Mouse (Mus musculus): ENCODE measurements around the gene Kcnmb4. TPM values are rescaled to one million over a fixed set of nuclear protein-coding genes. Genes with fewer than 3 reads are reported as not detected.

The Kcnmb4 gene
- total and polyA plus RNA-seq, 3 experiments, result 0.18 to 0.82 (median 0.41) TPM

GRCm38 (mm10) chr10:116512521-116513253 is 39.0 kb upstream of the Kcnmb4 start:
- H3K4me3 ChIP-seq, result no peak overlapping the region
- H3K79me2 ChIP-seq (replicated peaks; ENCODE audit: control insufficient read depth, insufficient read depth, low read length), result no peaks in the 10 kb centered on the region; the same call in 1 of the 2 replicates
- WGBS, result 64% methylated on average over 11 of the region's 11 CpGs
- no peak overlapping the region for H3K9ac ChIP-seq (ENCODE audit: low read depth, low read length)
- H3K27ac ChIP-seq, result no peak overlapping the region
- intact Hi-C loops (cut with DNase I), result loop anchor here (5.0 kb wide), 1 partner anchor 55 kb away; no protein-coding TSS in a partner anchor
- peaks cover 8% of the 10 kb centered on the region for H3K36me3 ChIP-seq (ENCODE audit: control insufficient read depth, insufficient read depth, low read length)
- TF ChIP-seq POLR2A (IDR thresholded peaks at IDR 0.05; ENCODE audit: insufficient read depth, low read depth, low read length) (no peak), CTCF (IDR thresholded peaks at IDR 0.05) (no peak), EP300 (IDR thresholded peaks at IDR 0.05; ENCODE audit: insufficient read depth, low read depth, low read length) (no peak)
- H3K4me1 ChIP-seq (ENCODE audit: control insufficient read depth, insufficient read depth, low read length), result peaks cover 9% of the 10 kb centered on the region
- no peaks in the 10 kb centered on the region for H3K27me3 ChIP-seq (ENCODE audit: control insufficient read depth, insufficient read depth, low read length)
- no peak for DNase-seq

- H3K9ac ChIP-seq (ENCODE audit: low read depth, low read length), result no peak overlapping the region
- no peak for TF ChIP-seq POLR2A (IDR thresholded peaks at IDR 0.05; ENCODE audit: insufficient read depth, low read depth, low read length)
- no peak for TF ChIP-seq CTCF (IDR thresholded peaks at IDR 0.05)
- TF ChIP-seq EP300 (IDR thresholded peaks at IDR 0.05; ENCODE audit: insufficient read depth, low read depth, low read length), result no peak
- H3K36me3 ChIP-seq (ENCODE audit: control insufficient read depth, insufficient read depth, low read length), result no peaks in the 10 kb centered on the region
- H3K27ac ChIP-seq, result no peak overlapping the region
- no peaks in the 10 kb centered on the region for H3K27me3 ChIP-seq (ENCODE audit: control insufficient read depth, insufficient read depth, low read length)
- no peaks in the 10 kb centered on the region for H3K4me1 ChIP-seq (ENCODE audit: control insufficient read depth, insufficient read depth, low read length)
- peaks cover 1% of the 10 kb centered on the region; the same call in 1 of the 2 replicates for H3K79me2 ChIP-seq (replicated peaks; ENCODE audit: control insufficient read depth, insufficient read depth, low read length)
- WGBS, result 78% methylated on average over 7 of the region's 7 CpGs
- no peak overlapping the region for H3K4me3 ChIP-seq
- intact Hi-C loops (cut with DNase I), result no loop called here
- DNase-seq, result no peak
Measured at GRCm38 (mm10) chr10:116505303-116506014, 31.8 kb upstream of the Kcnmb4 start.

GRCm38 (mm10) chr10:116492768-116493167 is 19.1 kb upstream of the Kcnmb4 start:
- intact Hi-C loops (cut with DNase I), result no loop called here
- H3K4me3 ChIP-seq, result no peak overlapping the region
- WGBS, result 70% methylated on average over 3 of the region's 3 CpGs
- peaks cover 1% of the 10 kb centered on the region for H3K36me3 ChIP-seq (ENCODE audit: control insufficient read depth, insufficient read depth, low read length)
- no peaks in the 10 kb centered on the region for H3K4me1 ChIP-seq (ENCODE audit: control insufficient read depth, insufficient read depth, low read length)
- no peak for DNase-seq
- H3K79me2 ChIP-seq (replicated peaks; ENCODE audit: control insufficient read depth, insufficient read depth, low read length), result no peaks in the 10 kb centered on the region
- H3K9ac ChIP-seq (ENCODE audit: low read depth, low read length), result no peak overlapping the region
- no peak overlapping the region for H3K27ac ChIP-seq
- H3K27me3 ChIP-seq (ENCODE audit: control insufficient read depth, insufficient read depth, low read length), result no peaks in the 10 kb centered on the region
- no peak for TF ChIP-seq CTCF (IDR thresholded peaks at IDR 0.05)
- TF ChIP-seq EP300 (IDR thresholded peaks at IDR 0.05; ENCODE audit: insufficient read depth, low read depth, low read length), result no peak
- TF ChIP-seq POLR2A (IDR thresholded peaks at IDR 0.05; ENCODE audit: insufficient read depth, low read depth, low read length), result no peak

GRCm38 (mm10) chr10:116486895-116487747 is 13.4 kb upstream of the Kcnmb4 start:
- no peaks in the 10 kb centered on the region for H3K36me3 ChIP-seq (ENCODE audit: control insufficient read depth, insufficient read depth, low read length)
- H3K79me2 ChIP-seq (replicated peaks; ENCODE audit: control insufficient read depth, insufficient read depth, low read length), result no peaks in the 10 kb centered on the region
- no peaks in the 10 kb centered on the region for H3K4me1 ChIP-seq (ENCODE audit: control insufficient read depth, insufficient read depth, low read length)
- H3K27me3 ChIP-seq (ENCODE audit: control insufficient read depth, insufficient read depth, low read length), result no peaks in the 10 kb centered on the region
- no peak overlapping the region for H3K27ac ChIP-seq
- no peak for DNase-seq
- no peak overlapping the region for H3K4me3 ChIP-seq
- H3K9ac ChIP-seq (ENCODE audit: low read depth, low read length), result no peak overlapping the region
- WGBS, result 84% methylated on average over 10 of the region's 10 CpGs
- no peak for TF ChIP-seq EP300 (IDR thresholded peaks at IDR 0.05; ENCODE audit: insufficient read depth, low read depth, low read length)
- TF ChIP-seq POLR2A (IDR thresholded peaks at IDR 0.05; ENCODE audit: insufficient read depth, low read depth, low read length), result no peak
- no peak for TF ChIP-seq CTCF (IDR thresholded peaks at IDR 0.05)
- intact Hi-C loops (cut with DNase I), result no loop called here

GRCm38 (mm10) chr10:116481917-116482316 is 8.2 kb upstream of the Kcnmb4 start:
- H3K36me3 ChIP-seq (ENCODE audit: control insufficient read depth, insufficient read depth, low read length), result no peaks in the 10 kb centered on the region
- intact Hi-C loops (cut with DNase I), result no loop called here
- no peak overlapping the region for H3K4me3 ChIP-seq
- H3K9ac ChIP-seq (ENCODE audit: low read depth, low read length), result no peak overlapping the region
- H3K27ac ChIP-seq, result no peak overlapping the region
- no peak for TF ChIP-seq POLR2A (IDR thresholded peaks at IDR 0.05; ENCODE audit: insufficient read depth, low read depth, low read length)
- no peak for TF ChIP-seq EP300 (IDR thresholded peaks at IDR 0.05; ENCODE audit: insufficient read depth, low read depth, low read length)
- no peak for TF ChIP-seq CTCF (IDR thresholded peaks at IDR 0.05)
- H3K4me1 ChIP-seq (ENCODE audit: control insufficient read depth, insufficient read depth, low read length), result no peaks in the 10 kb centered on the region
- WGBS, result 92% methylated on average over 12 of the region's 12 CpGs
- no peaks in the 10 kb centered on the region for H3K27me3 ChIP-seq (ENCODE audit: control insufficient read depth, insufficient read depth, low read length)
- DNase-seq, result no peak
- H3K79me2 ChIP-seq (replicated peaks; ENCODE audit: control insufficient read depth, insufficient read depth, low read length), result no peaks in the 10 kb centered on the region
